Mouse (Mus musculus) ES-E14 (cell line): ENCODE results near the gene Meig1.

ENCODE experiments used
- CHD2 ChIP-seq: IDR thresholded peaks from 2 replicates; pipeline ENCODE4 v1.6.1; 2014; ENCODE audit warnings: mild to moderate bottlenecking, low read depth, low read length, inconsistent platforms
- HCFC1 ChIP-seq: IDR thresholded peaks from 2 replicates; pipeline ENCODE4 v1.6.1; 2012; ENCODE audit warnings: low read length, inconsistent platforms, borderline replicate concordance; ENCODE audit not compliant: insufficient read depth
- MAFK ChIP-seq: IDR thresholded peaks from 2 replicates; pipeline ENCODE4 v1.6.1; 2014; ENCODE audit warnings: mild to moderate bottlenecking, low read depth, low read length, inconsistent platforms; ENCODE audit not compliant: insufficient read depth
- ZC3H11A ChIP-seq: IDR thresholded peaks from 2 replicates; pipeline ENCODE4 v1.6.1; 2012; ENCODE audit warnings: low read depth, mild to moderate bottlenecking, inconsistent platforms, low read length, borderline replicate concordance
- ZNF384 ChIP-seq: IDR thresholded peaks from 2 replicates; pipeline ENCODE4 v1.6.1; 2012; ENCODE audit warnings: low read depth, low read length, inconsistent platforms

- TF ChIP-seq ZC3H11A (no peak), MAFK (no peak), CHD2 (0 out of 2 replicates have a peak, but pooled peaks have one; percentile 50), HCFC1 (no peak), ZNF384 (no peak)
Measured at GRCm38 (mm10) chr2:3423841-3424578, 1.6 kb upstream of the Meig1 start, which contains the start of gene Dclre1c.
